Mouse (Mus musculus) limb, embryonic 14.5 days (tissue): ENCODE results near the gene Smarcad1. TPM values are rescaled to one million over a fixed set of nuclear protein-coding genes. Genes with fewer than 3 reads are reported as not detected.
"Not testable (repeated sequence)": the region's sequence is repeated elsewhere in the genome, so short reads cannot be mapped to it uniquely, and the experiment has no call there.

Experiments used
- ATAC-seq: fragments of 200-750 bp; cut with Nextera tagmentation; 2 replicates; pipeline ENCODE4 v1.8.0; 2017; ENCODE audit warnings: low read depth, moderate number of reproducible peaks, moderate TSS enrichment; ENCODE audit not compliant: low FRiP score
- DNase-seq: peaks from one replicate; pipeline ENCODE4 v3.0.0-alpha.2; 2015; ENCODE audit warnings: low spot score
- H3K27ac ChIP-seq: fragments of 300-500 bp; sonication (generic); replicated peaks from 2 replicates; pipeline ENCODE4 v1.5.1; 2014; ENCODE audit warnings: low read depth, mild to moderate bottlenecking, low read length, moderate library complexity, mixed read lengths
- H3K27me3 ChIP-seq: fragments of 300-500 bp; sonication (generic); 2 replicates; pipeline ENCODE4 v1.6.1; 2014; ENCODE audit warnings: low read length, mixed read lengths; ENCODE audit not compliant: control insufficient read depth, insufficient read depth
- H3K36me3 ChIP-seq: fragments of 300-500 bp; sonication (generic); 2 replicates; pipeline ENCODE4 v1.6.1; 2014; ENCODE audit warnings: mild to moderate bottlenecking, low read length, moderate library complexity, mixed read lengths; ENCODE audit not compliant: control insufficient read depth, insufficient read depth
- H3K4me1 ChIP-seq: fragments of 300-500 bp; sonication (generic); 2 replicates; pipeline ENCODE4 v1.6.1; 2014; ENCODE audit warnings: antibody characterized with exemption, low read length, mixed read lengths; ENCODE audit not compliant: control insufficient read depth, insufficient read depth
- H3K4me2 ChIP-seq: fragments of 300-500 bp; sonication (generic); replicated peaks from 2 replicates; pipeline ENCODE4 v1.6.1; 2014; ENCODE audit warnings: low read depth, mild to moderate bottlenecking, low read length, moderate library complexity; ENCODE audit not compliant: severe bottlenecking
- H3K4me3 ChIP-seq: fragments of 300-500 bp; sonication (generic); replicated peaks from 2 replicates; pipeline ENCODE4 v1.5.1; 2014; ENCODE audit warnings: low read length
- H3K9ac ChIP-seq: fragments of 300-500 bp; sonication (generic); 2 replicates; pipeline ENCODE4 v1.6.1; 2014; ENCODE audit warnings: mild to moderate bottlenecking, low read depth, low read length, moderate library complexity; ENCODE audit not compliant: severe bottlenecking
- H3K9me3 ChIP-seq: fragments of 300-500 bp; sonication (generic); 2 replicates; pipeline ENCODE4 v1.6.1; 2016; ENCODE audit warnings: low read length; ENCODE audit not compliant: control insufficient read depth
- POLR2A ChIP-seq: fragments of 200-500 bp; IDR thresholded peaks from 2 replicates; pipeline ENCODE4 v1.8.0; 2012; ENCODE audit warnings: inconsistent platforms, mild to moderate bottlenecking, moderate library complexity, borderline replicate concordance; ENCODE audit not compliant: insufficient read depth, insufficient read length; ENCODE audit errors: extremely low read depth
- WGBS: fragments of 180-500 bp; shearing (Covaris S2); extraction: QIAGEN DNeasy Blood & Tissue Kit; methylation state at CpG from one replicate; pipeline ENCODE4 v1.1.7; 2014; 5-methylcytosine and 5-hydroxymethylcytosine counted together
- polyA plus RNA-seq, 2 experiments: library from polyadenylated mRNA; depleted of rRNA in 1 of 2; stranded (reverse) in 1 of 2; unstranded in 1 of 2; fragments of >200 nt; fragmentation: Nextera tagmentation in 1 of 2; extraction: Ambion mirVana in 1 of 2; gene quantifications; 2 replicates each; pipeline versions ENCODE4 v1.2.1 to v1.2.3; 2012 to 2014

Smarcad1 gene
- polyA plus RNA-seq, 2 experiments: 53.3 to 54.8 TPM

GRCm38 (mm10) chr6:65008836-65009235 is 33.5 kb upstream of the Smarcad1 start:
- DNase-seq (no peak), ATAC-seq (no peak)
- H3K9me3 ChIP-seq: no peaks in the 10 kb centered on the region
- no peak overlapping the region for H3K4me3 ChIP-seq
- H3K9ac ChIP-seq: no peak overlapping the region
- H3K36me3 ChIP-seq: no peaks in the 10 kb centered on the region
- 26% methylated on average over 5 of the region's 5 CpGs for WGBS
- no peak overlapping the region for H3K27ac ChIP-seq
- no peak overlapping the region for H3K4me2 ChIP-seq
- no peaks in the 10 kb centered on the region for H3K27me3 ChIP-seq
- no peaks in the 10 kb centered on the region for H3K4me1 ChIP-seq
- no peak for TF ChIP-seq POLR2A

GRCm38 (mm10) chr6:65011444-65011990 is 30.9 kb upstream of the Smarcad1 start:
- no peaks in the 10 kb centered on the region for H3K27me3 ChIP-seq

GRCm38 (mm10) chr6:65012142-65012541 is 30.2 kb upstream of the Smarcad1 start:
- Histone ChIP-seq H3K4me3 (no peak overlapping the region), H3K9me3 (no peaks in the 10 kb centered on the region), H3K27ac (no peak overlapping the region), H3K4me1 (no peaks in the 10 kb centered on the region), H3K36me3 (no peaks in the 10 kb centered on the region), H3K27me3 (no peaks in the 10 kb centered on the region), H3K9ac (no peak overlapping the region), H3K4me2 (no peak overlapping the region)
- no peak for DNase-seq
- WGBS: 89% methylated on average over 2 of the region's 2 CpGs
- TF ChIP-seq POLR2A: no peak
- ATAC-seq: no peak

More at GRCm38 (mm10) chr6:65011444-65011990, 30.9 kb upstream of the Smarcad1 start:
- no peaks in the 10 kb centered on the region for H3K4me1 ChIP-seq
- H3K36me3 ChIP-seq: no peaks in the 10 kb centered on the region
- TF ChIP-seq POLR2A: no peak
- H3K4me2 ChIP-seq: no peak overlapping the region
- DNase-seq: no peak
- no peaks in the 10 kb centered on the region for H3K9me3 ChIP-seq
- no peak overlapping the region for H3K27ac ChIP-seq
- no peak overlapping the region for H3K9ac ChIP-seq
- H3K4me3 ChIP-seq: no peak overlapping the region
- ATAC-seq: no peak
- 92% methylated on average over 5 of the region's 5 CpGs for WGBS

DNA sequence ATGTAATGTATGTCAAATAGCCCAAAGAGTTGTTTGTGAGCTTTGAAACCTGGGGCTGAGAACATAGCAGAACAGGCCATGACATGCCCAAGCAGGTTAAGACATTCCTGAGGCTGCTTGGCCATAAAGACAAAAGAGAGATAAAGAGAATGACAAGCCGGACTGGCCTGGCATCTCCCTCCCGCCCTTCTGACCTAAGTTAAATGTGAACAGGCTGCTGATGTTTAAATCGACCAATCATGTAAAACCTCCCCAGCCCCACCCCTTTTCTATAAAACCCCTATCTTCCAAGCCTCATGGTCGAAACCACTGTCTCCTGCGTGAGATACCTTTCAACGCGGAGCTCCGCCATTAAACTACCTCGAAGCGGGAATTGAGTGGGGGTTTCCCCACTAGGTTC is 24.8 kb upstream of the Smarcad1 start:
- Histone ChIP-seq H3K27ac (no peak overlapping the region), H3K36me3 (no peaks in the 10 kb centered on the region), H3K27me3 (no peaks in the 10 kb centered on the region), H3K9me3 (no peaks in the 10 kb centered on the region), H3K4me3 (no peak overlapping the region), H3K9ac (no peak overlapping the region), H3K4me2 (no peak overlapping the region), H3K4me1 (no peaks in the 10 kb centered on the region)
- ATAC-seq: no peak
- DNase-seq: no peak
- 92% methylated on average over 10 of the region's 10 CpGs for WGBS
- no peak for TF ChIP-seq POLR2A

DNA sequence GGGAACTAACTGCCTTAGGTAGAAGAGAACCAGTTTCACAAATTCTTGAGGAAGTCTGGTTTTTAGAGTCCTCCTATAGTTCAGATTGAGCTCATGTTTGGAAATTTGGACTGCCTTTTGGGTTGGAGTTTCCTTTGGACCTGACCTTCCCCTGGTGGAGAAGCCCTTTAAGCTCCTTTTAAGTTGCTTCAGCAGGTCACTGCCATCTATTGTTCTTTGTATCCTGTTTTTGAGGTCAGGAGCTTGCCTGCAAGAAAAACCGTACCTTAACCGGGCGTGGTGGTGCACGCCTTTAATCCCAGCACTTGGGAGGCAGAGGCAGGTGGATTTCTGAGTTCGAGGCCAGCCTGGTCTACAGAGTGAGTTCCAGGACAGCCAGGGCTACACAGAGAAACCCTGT is 23.4 kb upstream of the Smarcad1 start:
- H3K4me1 ChIP-seq, H3K36me3 ChIP-seq, ATAC-seq, H3K27ac ChIP-seq, H3K27me3 ChIP-seq, H3K4me2 ChIP-seq, DNase-seq, H3K9me3 ChIP-seq, H3K9ac ChIP-seq, H3K4me3 ChIP-seq: not testable (repeated sequence)
- 89% methylated on average over 5 of the region's 5 CpGs for WGBS

DNA sequence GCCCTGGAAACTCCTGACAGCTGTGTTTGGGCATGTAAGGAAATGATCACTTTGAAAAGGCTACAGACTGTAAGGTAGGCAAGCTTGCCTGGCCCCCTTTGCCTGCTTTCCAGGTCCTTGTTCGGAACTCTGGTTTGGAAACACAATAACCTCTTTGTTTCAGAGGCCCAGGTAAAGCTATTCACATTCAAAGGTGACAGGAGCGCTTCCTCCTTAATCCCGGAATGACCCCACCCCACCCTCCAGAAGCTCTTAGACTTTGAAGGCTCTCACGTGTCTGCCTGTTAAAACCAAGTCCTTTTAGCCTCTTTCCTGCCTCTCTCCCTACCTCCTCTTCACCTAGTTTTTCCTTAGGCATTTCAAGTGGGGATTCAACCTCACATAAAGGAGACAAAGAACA is 20.5 kb upstream of the Smarcad1 start:
- TF ChIP-seq POLR2A: no peak
- no peaks in the 10 kb centered on the region for H3K9me3 ChIP-seq
- H3K9ac ChIP-seq: no peak overlapping the region
- ATAC-seq: no peak
- H3K4me1 ChIP-seq: no peaks in the 10 kb centered on the region
- H3K4me3 ChIP-seq: no peak overlapping the region
- no peaks in the 10 kb centered on the region for H3K27me3 ChIP-seq
- WGBS: 20% methylated on average over 4 of the region's 4 CpGs
- DNase-seq: no peak
- no peaks in the 10 kb centered on the region for H3K36me3 ChIP-seq
- H3K27ac ChIP-seq: no peak overlapping the region
- no peak overlapping the region for H3K4me2 ChIP-seq
